Mouse (Mus musculus): ENCODE results near the gene Ogt. TPM values are rescaled to one million over a fixed set of nuclear protein-coding genes. Genes with fewer than 3 reads are reported as not detected.

The Ogt gene
- total RNA-seq, 1 experiment: 76.5 TPM

- TF ChIP-seq CHD2 (IDR thresholded peaks at IDR 0.05; ENCODE audit: low read depth, low read length): no peak
- no peak for TF ChIP-seq HCFC1 (IDR thresholded peaks at IDR 0.05; ENCODE audit: borderline replicate concordance, insufficient read depth, low read length)
- TF ChIP-seq ZC3H11A (IDR thresholded peaks at IDR 0.05; ENCODE audit: borderline replicate concordance, low read depth, low read length): no peak
- TF ChIP-seq MAFK (IDR thresholded peaks at IDR 0.05; ENCODE audit: insufficient read depth, low read depth, low read length): no peak
- TF ChIP-seq ZNF384 (IDR thresholded peaks at IDR 0.05; ENCODE audit: low read depth, low read length): no peak
- in situ Hi-C loops (cut with MboI; ENCODE audit: low sequenced_read_pairs in 2 of 2, unreplicated experiment in 2 of 2): no loop called here
- Histone ChIP-seq H3K27ac (ENCODE audit: insufficient read depth, low read depth, low read length, poor library complexity, severe bottlenecking) (no peak overlapping the region), H3K9ac (ENCODE audit: insufficient read depth, low read depth, low read length, poor library complexity, severe bottlenecking) (no peak overlapping the region), H3K36me3 (ENCODE audit: control insufficient read depth, insufficient read depth, low read length, poor library complexity, severe bottlenecking) (no peaks in the 10 kb centered on the region), H3K4me3 (ENCODE audit: insufficient read depth in 1 of 2, low read depth in 1 of 2, low read length in 2 of 2, poor library complexity in 1 of 2, severe bottlenecking in 1 of 2) (no peak overlapping the region), H3K4me1 (ENCODE audit: control insufficient read depth in 2 of 2, insufficient read depth in 2 of 2, low read length in 2 of 2, poor library complexity in 1 of 2) (peaks cover 0 to 2% of the 10 kb centered on the region in 2 experiments; a peak in 1 of 4 replicates), H3K9me3 (ENCODE audit: control insufficient read depth, insufficient read depth, low read depth, low read length) (no peaks in the 10 kb centered on the region)
- peak; percentile 47 for DNase-seq (ENCODE audit: low read depth, low spot score)
Observed at GRCm38 (mm10) chrX:101720401-101720800, 80.5 kb downstream of the Ogt start.

- Histone ChIP-seq H3K36me3 (ENCODE audit: control insufficient read depth, insufficient read depth, low read length, poor library complexity, severe bottlenecking) (no peaks in the 10 kb centered on the region), H3K27ac (ENCODE audit: insufficient read depth, low read depth, low read length, poor library complexity, severe bottlenecking) (no peak overlapping the region), H3K9ac (ENCODE audit: insufficient read depth, low read depth, low read length, poor library complexity, severe bottlenecking) (no peak overlapping the region), H3K4me1 (ENCODE audit: control insufficient read depth in 2 of 2, insufficient read depth in 2 of 2, low read length in 2 of 2, poor library complexity in 1 of 2) (peaks cover 0 to 4% of the 10 kb centered on the region in 2 experiments; a peak in 1 of 4 replicates), H3K4me3 (ENCODE audit: insufficient read depth in 1 of 2, low read depth in 1 of 2, low read length in 2 of 2, poor library complexity in 1 of 2, severe bottlenecking in 1 of 2) (no peak overlapping the region), H3K9me3 (ENCODE audit: control insufficient read depth, insufficient read depth, low read depth, low read length) (no peaks in the 10 kb centered on the region)
- TF ChIP-seq MAFK (IDR thresholded peaks at IDR 0.05; ENCODE audit: insufficient read depth, low read depth, low read length): no peak
- no peak for TF ChIP-seq CHD2 (IDR thresholded peaks at IDR 0.05; ENCODE audit: low read depth, low read length)
- no peak for TF ChIP-seq HCFC1 (IDR thresholded peaks at IDR 0.05; ENCODE audit: borderline replicate concordance, insufficient read depth, low read length)
- no peak for TF ChIP-seq ZNF384 (IDR thresholded peaks at IDR 0.05; ENCODE audit: low read depth, low read length)
- TF ChIP-seq ZC3H11A (IDR thresholded peaks at IDR 0.05; ENCODE audit: borderline replicate concordance, low read depth, low read length): no peak
- in situ Hi-C loops (cut with MboI; ENCODE audit: low sequenced_read_pairs in 2 of 2, unreplicated experiment in 2 of 2): no loop called here
- no peak for DNase-seq (ENCODE audit: low read depth, low spot score)
Observed at GRCm38 (mm10) chrX:101730010-101730409, 90.2 kb downstream of the Ogt start.

- in situ Hi-C loops (cut with MboI; ENCODE audit: low sequenced_read_pairs in 2 of 2, unreplicated experiment in 2 of 2): no loop called here
- TF ChIP-seq ZNF384 (IDR thresholded peaks at IDR 0.05; ENCODE audit: low read depth, low read length) (no peak), MAFK (IDR thresholded peaks at IDR 0.05; ENCODE audit: insufficient read depth, low read depth, low read length) (no peak), HCFC1 (IDR thresholded peaks at IDR 0.05; ENCODE audit: borderline replicate concordance, insufficient read depth, low read length) (no peak), CHD2 (IDR thresholded peaks at IDR 0.05; ENCODE audit: low read depth, low read length) (no peak), ZC3H11A (IDR thresholded peaks at IDR 0.05; ENCODE audit: borderline replicate concordance, low read depth, low read length) (no peak)
Observed at GRCm38 (mm10) chrX:101732644-101733043, 92.8 kb downstream of the Ogt start.

GRCm38 (mm10) chrX:101733288-101733687 lies 93.4 kb downstream of the Ogt start:
- no peaks in the 10 kb centered on the region for H3K36me3 ChIP-seq (ENCODE audit: control insufficient read depth, insufficient read depth, low read length, poor library complexity, severe bottlenecking)
- DNase-seq (ENCODE audit: low read depth, low spot score): no peak
- no peak overlapping the region for H3K27ac ChIP-seq (ENCODE audit: insufficient read depth, low read depth, low read length, poor library complexity, severe bottlenecking)
- H3K9ac ChIP-seq (ENCODE audit: insufficient read depth, low read depth, low read length, poor library complexity, severe bottlenecking): no peak overlapping the region
- H3K4me3 ChIP-seq (ENCODE audit: insufficient read depth in 1 of 2, low read depth in 1 of 2, low read length in 2 of 2, poor library complexity in 1 of 2, severe bottlenecking in 1 of 2): no peak overlapping the region
- no peaks in the 10 kb centered on the region for H3K9me3 ChIP-seq (ENCODE audit: control insufficient read depth, insufficient read depth, low read depth, low read length)
- TF ChIP-seq ZNF384 (IDR thresholded peaks at IDR 0.05; ENCODE audit: low read depth, low read length) (no peak), MAFK (IDR thresholded peaks at IDR 0.05; ENCODE audit: insufficient read depth, low read depth, low read length) (no peak), HCFC1 (IDR thresholded peaks at IDR 0.05; ENCODE audit: borderline replicate concordance, insufficient read depth, low read length) (no peak), ZC3H11A (IDR thresholded peaks at IDR 0.05; ENCODE audit: borderline replicate concordance, low read depth, low read length) (no peak), CHD2 (IDR thresholded peaks at IDR 0.05; ENCODE audit: low read depth, low read length) (no peak)
- H3K4me1 ChIP-seq (ENCODE audit: control insufficient read depth in 2 of 2, insufficient read depth in 2 of 2, low read length in 2 of 2, poor library complexity in 1 of 2): peaks cover 0 to 4% of the 10 kb centered on the region in 2 experiments; a peak in 1 of 4 replicates
- in situ Hi-C loops (cut with MboI; ENCODE audit: low sequenced_read_pairs in 2 of 2, unreplicated experiment in 2 of 2): no loop called here

More at GRCm38 (mm10) chrX:101732644-101733043, 92.8 kb downstream of the Ogt start:
- H3K9me3 ChIP-seq (ENCODE audit: control insufficient read depth, insufficient read depth, low read depth, low read length): no peaks in the 10 kb centered on the region
- H3K9ac ChIP-seq (ENCODE audit: insufficient read depth, low read depth, low read length, poor library complexity, severe bottlenecking): no peak overlapping the region
- no peak for DNase-seq (ENCODE audit: low read depth, low spot score)
- peaks cover 0 to 4% of the 10 kb centered on the region in 2 experiments; a peak in 1 of 4 replicates for H3K4me1 ChIP-seq (ENCODE audit: control insufficient read depth in 2 of 2, insufficient read depth in 2 of 2, low read length in 2 of 2, poor library complexity in 1 of 2)
- no peaks in the 10 kb centered on the region for H3K36me3 ChIP-seq (ENCODE audit: control insufficient read depth, insufficient read depth, low read length, poor library complexity, severe bottlenecking)
- no peak overlapping the region for H3K27ac ChIP-seq (ENCODE audit: insufficient read depth, low read depth, low read length, poor library complexity, severe bottlenecking)
- H3K4me3 ChIP-seq (ENCODE audit: insufficient read depth in 1 of 2, low read depth in 1 of 2, low read length in 2 of 2, poor library complexity in 1 of 2, severe bottlenecking in 1 of 2): no peak overlapping the region
